Mouse (Mus musculus) adrenal gland, adult 2 months (tissue): Measurements from ENCODE around the gene Mmp28. TPM values are rescaled to one million over a fixed set of nuclear protein-coding genes. Genes with fewer than 3 reads are reported as not detected.

ENCODE experiments used
- DNase-seq: peaks from one replicate; pipeline ENCODE4 v3.0.0; 2021
- polyA plus RNA-seq: library from polyadenylated mRNA; depleted of rRNA; stranded (reverse); fragments of >200 nt; gene quantifications from 2 replicates; pipeline ENCODE4 v1.2.3, GENCODE M21; 2012; rRNA removed
- total RNA-seq, 2 experiments: library from RNA; stranded (reverse); gene quantifications; 2 replicates each; pipeline ENCODE4 v1.2.3; 2021

Mmp28 gene
- total and polyA plus RNA-seq, 3 experiments, result 8.7 to 24.2 (median 22.6) TPM

GRCm38 (mm10) chr11:83408242-83408641 lies 54.6 kb downstream of the Mmp28 start:
- no peak for DNase-seq

- DNase-seq, result no peak
Measured at GRCm38 (mm10) chr11:83406391-83406790, 56.5 kb downstream of the Mmp28 start.

GRCm38 (mm10) chr11:83403787-83404186 lies 59.1 kb downstream of the Mmp28 start:
- DNase-seq, result peak; percentile 29

- no peak for DNase-seq
Measured at GRCm38 (mm10) chr11:83398724-83399123, 64.1 kb downstream of the Mmp28 start.

- no peak for DNase-seq
Measured at GRCm38 (mm10) chr11:83397626-83398025, 65.2 kb downstream of the Mmp28 start.

GRCm38 (mm10) chr11:83394802-83395439 lies 68.0 kb downstream of the Mmp28 start:
- DNase-seq, result no peak

GRCm38 (mm10) chr11:83393062-83393461 lies 69.8 kb downstream of the Mmp28 start:
- DNase-seq, result no peak

Other genes starting within 250 kb of the Mmp28 start
- gene Slfn14, start 176.3 kb downstream of the Mmp28 start, total RNA-seq, result not detected
- not detected in 2 replicates for gene Slfn14, start 176.3 kb downstream of the Mmp28 start, polyA plus RNA-seq
- gene Ap2b1, start 164.0 kb downstream of the Mmp28 start, total RNA-seq, result 100 to 1,000 TPM; 101 to 104 TPM
- gene Ap2b1, start 164.0 kb downstream of the Mmp28 start, polyA plus RNA-seq, result 17.7 and 24.0 TPM in 2 replicates
- gene Pex12, start 160.5 kb downstream of the Mmp28 start, total RNA-seq, result 10 to 100 TPM; 18.4 to 21.4 TPM
- 12.3 and 12.5 TPM in 2 replicates for gene Pex12, start 160.5 kb downstream of the Mmp28 start, polyA plus RNA-seq
- 10 to 100 TPM in 1 of 2 experiments, 1 to 10 TPM in 1; 8.6 to 14.3 TPM for gene Rasl10b, start 53.9 kb downstream of the Mmp28 start, total RNA-seq
- gene Rasl10b, start 53.9 kb downstream of the Mmp28 start, polyA plus RNA-seq, result 20.1 and 25.5 TPM in 2 replicates
- not detected for gene Gas2l2, start 33.6 kb downstream of the Mmp28 start, total RNA-seq
- not detected in 2 replicates for gene Gas2l2, start 33.6 kb downstream of the Mmp28 start, polyA plus RNA-seq
- under 1 TPM in 1 of 2 experiments, not detected in 1; 0.61 TPM for gene 1700020L24Rik, start 25.4 kb downstream of the Mmp28 start, total RNA-seq
- gene 1700020L24Rik, start 25.4 kb downstream of the Mmp28 start, polyA plus RNA-seq, result 0.79 and 1.3 TPM in 2 replicates
- gene Taf15, start 10.0 kb upstream of the Mmp28 start, total RNA-seq, result 10 to 100 TPM; 56.8 to 77.7 TPM
- 2.5 and 3.4 TPM in 2 replicates for gene Taf15, start 10.0 kb upstream of the Mmp28 start, polyA plus RNA-seq
- gene Heatr9, start 59.1 kb upstream of the Mmp28 start, total RNA-seq, result not detected
- gene Heatr9, start 59.1 kb upstream of the Mmp28 start, polyA plus RNA-seq, result not detected in 2 replicates
- 1 to 10 TPM; 1.8 to 2.0 TPM for gene Ccl5, start 67.4 kb upstream of the Mmp28 start, total RNA-seq
- 20.3 and 21.6 TPM in 2 replicates for gene Ccl5, start 67.4 kb upstream of the Mmp28 start, polyA plus RNA-seq
- gene Ccl9, start 115.6 kb upstream of the Mmp28 start, total RNA-seq, result 10 to 100 TPM in 1 of 2 experiments, 1 to 10 TPM in 1; 5.2 to 12.1 TPM
- 0.42 and 0.53 TPM in 2 replicates for gene Ccl9, start 115.6 kb upstream of the Mmp28 start, polyA plus RNA-seq
- gene Ccl6, start 130.0 kb upstream of the Mmp28 start, total RNA-seq, result 10 to 100 TPM; 13.1 to 33.7 TPM
- 3.4 and 3.7 TPM in 2 replicates for gene Ccl6, start 130.0 kb upstream of the Mmp28 start, polyA plus RNA-seq
- not detected for gene Rpl9-ps1, start 182.6 kb upstream of the Mmp28 start, total RNA-seq
- not detected in 2 replicates for gene Rpl9-ps1, start 182.6 kb upstream of the Mmp28 start, polyA plus RNA-seq
- under 1 TPM in 1 of 2 experiments, not detected in 1; 0.66 TPM for gene Ccl3, start 186.3 kb upstream of the Mmp28 start, total RNA-seq
- 2.3 TPM in 2 replicates for gene Ccl3, start 186.3 kb upstream of the Mmp28 start, polyA plus RNA-seq
- gene Ccl4, start 199.5 kb upstream of the Mmp28 start, total RNA-seq, result under 1 TPM in 1 of 2 experiments, not detected in 1; 0.97 TPM
- gene Ccl4, start 199.5 kb upstream of the Mmp28 start, polyA plus RNA-seq, result 2.0 and 3.0 TPM in 2 replicates
- gene Wfdc17, start 240.9 kb upstream of the Mmp28 start, total RNA-seq, result 1 to 10 TPM; 2.6 to 4.7 TPM
- 0.51 and 0.71 TPM in 2 replicates for gene Wfdc17, start 240.9 kb upstream of the Mmp28 start, polyA plus RNA-seq
- gene Wfdc18, start 245.9 kb upstream of the Mmp28 start, total RNA-seq, result not detected
- not detected in 2 replicates for gene Wfdc18, start 245.9 kb upstream of the Mmp28 start, polyA plus RNA-seq